Mouse (Mus musculus) Muller cell, postnatal 12 days (primary cell): ENCODE results near the gene Nos3.

Experiments used
- DNase-seq: peaks from one replicate; pipeline ENCODE4 v3.0.0-alpha.2; 2015; ENCODE audit errors: inconsistent ontology term

Gene Nos3

GRCm38 (mm10) chr5:24426556-24427284 is 62.1 kb downstream of the Nos3 start:
- no peak for DNase-seq

- no peak for DNase-seq
Measured at GRCm38 (mm10) chr5:24427285-24427633, 62.6 kb downstream of the Nos3 start.

- DNase-seq: no peak
Measured at GRCm38 (mm10) chr5:24427981-24428402, 63.4 kb downstream of the Nos3 start.

- DNase-seq: no peak
Measured at GRCm38 (mm10) chr5:24428596-24428995, 64.0 kb downstream of the Nos3 start.

GRCm38 (mm10) chr5:24433993-24434392 is 69.4 kb downstream of the Nos3 start:
- DNase-seq: no peak
